ENCODE assay signal across 9 mouse cellular contexts in genomic region chr17:35058316-35058715, GRCm38 (mm10). TPM values are rescaled to one million over a fixed set of nuclear protein-coding genes. Genes with fewer than 3 reads are reported as not detected.
DNase-seq lines count a peak whose midpoint lies in the region; ATAC-seq lines count a peak whose summit lies in the region.
"Had no signal": no experiment of that assay in that cellular context is flagged by ENCODE, and none has a peak within 500 bp of the region (broad histone marks: within the 10 kb centered on the region; RNA-seq: fewer than 3 reads in every experiment).

No protein-coding gene starts in this region.

- WGBS in heart, embryonic 14.5 days = 47% methylated on average over 9 of the region's 9 CpGs
- WGBS in embryonic facial prominence, embryonic 13.5 days = 59% methylated on average over 9 of the region's 9 CpGs
- 70% methylated on average over 9 of the region's 9 CpGs for WGBS in hindbrain, embryonic 14.5 days
- WGBS in midbrain, embryonic 15.5 days = 68% methylated on average over 9 of the region's 9 CpGs

- ATAC-seq in heart, embryonic 14.5 days (ENCODE audit: insufficient number of reproducible peaks, insufficient read depth, low FRiP score, low read depth) = no peak
- ATAC-seq in embryonic facial prominence, embryonic 13.5 days (ENCODE audit: insufficient number of reproducible peaks, insufficient read depth, low FRiP score, low TSS enrichment, low read depth) = no peak
- ATAC-seq in hindbrain, embryonic 14.5 days (ENCODE audit: low FRiP score) = peak; percentile 1; the same call in 1 of the 2 replicates
- ATAC-seq in midbrain, embryonic 15.5 days (replicated peaks) = peak; percentile 19; the same call in 1 of the 2 replicates
- no peak for ATAC-seq in erythroid progenitor cell, adult 5-6 weeks (replicated peaks; ENCODE audit: low FRiP score, poor library complexity, severe bottlenecking)

- no peaks in the 10 kb centered on the region for H3K27me3 ChIP-seq in heart, embryonic 14.5 days (ENCODE audit: control insufficient read depth, insufficient read depth, low read length)
- peaks cover under 1% of the 10 kb centered on the region; the same call in 1 of the 2 replicates for H3K27me3 ChIP-seq in embryonic facial prominence, embryonic 13.5 days
- H3K27me3 ChIP-seq in hindbrain, embryonic 14.5 days (ENCODE audit: control insufficient read depth, insufficient read depth, low read length) = no peaks in the 10 kb centered on the region; the same call in 1 of the 2 replicates
- peaks cover 4% of the 10 kb centered on the region; the same call in 1 of the 2 replicates for H3K27me3 ChIP-seq in midbrain, embryonic 15.5 days (replicated peaks)

- H3K4me2 ChIP-seq in heart, embryonic 14.5 days (ENCODE audit: low read length) = peak overlapping the region; percentile 93; the same call in 1 of the 2 replicates
- H3K4me2 ChIP-seq in embryonic facial prominence, embryonic 13.5 days = peak overlapping the region; percentile 96
- H3K4me2 ChIP-seq in hindbrain, embryonic 14.5 days (replicated peaks) = peak overlapping the region; percentile 66
- H3K4me2 ChIP-seq in midbrain, embryonic 15.5 days = peak overlapping the region; percentile 76

- H3K4me3 ChIP-seq in heart, embryonic 14.5 days (ENCODE audit: control insufficient read depth in 1 of 2, insufficient read depth in 1 of 2, low read depth in 1 of 2, low read length in 2 of 2) = peak overlapping the region in 1 of 2 experiments; percentile 66; a peak in 2 of 4 replicates
- H3K4me3 ChIP-seq in embryonic facial prominence, embryonic 13.5 days = peak overlapping the region; percentile 76; the same call in 1 of the 2 replicates
- peak overlapping the region; percentile 85 for H3K4me3 ChIP-seq in hindbrain, embryonic 14.5 days (replicated peaks; ENCODE audit: low read length)
- peak overlapping the region; percentile 72 for H3K4me3 ChIP-seq in midbrain, embryonic 15.5 days

- no peak for DNase-seq in heart, adult 8-10 months (ENCODE audit: low spot score)
- no peak for DNase-seq in hindbrain, embryonic 14.5 days (ENCODE audit: low spot score)
- DNase-seq in frontal cortex, postnatal 36 days (ENCODE audit: low spot score in 2 of 2) = no peak
- no peak for DNase-seq in right cerebral cortex, postnatal 36 days (ENCODE audit: low spot score in 2 of 2)

- peaks cover 4 to 14% of the 10 kb centered on the region in 2 experiments for H3K4me1 ChIP-seq in heart, embryonic 14.5 days (ENCODE audit: control insufficient read depth in 2 of 2, insufficient read depth in 2 of 2, low read length in 2 of 2)
- H3K4me1 ChIP-seq in embryonic facial prominence, embryonic 13.5 days = peaks cover 20% of the 10 kb centered on the region
- peaks cover 13% of the 10 kb centered on the region for H3K4me1 ChIP-seq in hindbrain, embryonic 14.5 days (replicated peaks; ENCODE audit: control insufficient read depth, insufficient read depth, low read length)
- H3K4me1 ChIP-seq in midbrain, embryonic 15.5 days = peaks cover 20% of the 10 kb centered on the region

- H3K9ac ChIP-seq in heart, embryonic 14.5 days (ENCODE audit: low read length) = no peak overlapping the region; the same call in 1 of the 2 replicates
- H3K9ac ChIP-seq in embryonic facial prominence, embryonic 13.5 days = peak overlapping the region; percentile 83; the same call in 1 of the 2 replicates
- peak overlapping the region; percentile 88 for H3K9ac ChIP-seq in hindbrain, embryonic 14.5 days
- peak overlapping the region; percentile 71 for H3K9ac ChIP-seq in midbrain, embryonic 15.5 days

- H3K36me3 ChIP-seq in heart, embryonic 14.5 days (ENCODE audit: control insufficient read depth, insufficient read depth, low read length) = peaks cover 77% of the 10 kb centered on the region
- H3K36me3 ChIP-seq in embryonic facial prominence, embryonic 13.5 days = peaks cover 80% of the 10 kb centered on the region
- peaks cover 40% of the 10 kb centered on the region for H3K36me3 ChIP-seq in hindbrain, embryonic 14.5 days (replicated peaks; ENCODE audit: control insufficient read depth, insufficient read depth)
- peaks cover 4% of the 10 kb centered on the region; the same call in 1 of the 2 replicates for H3K36me3 ChIP-seq in midbrain, embryonic 15.5 days (replicated peaks)

- no peaks in the 10 kb centered on the region for H3K9me3 ChIP-seq in heart, embryonic 14.5 days (ENCODE audit: control insufficient read depth, low read length)
- no peaks in the 10 kb centered on the region for H3K9me3 ChIP-seq in embryonic facial prominence, embryonic 13.5 days
- H3K9me3 ChIP-seq in hindbrain, embryonic 14.5 days (ENCODE audit: control insufficient read depth, low read length) = no peaks in the 10 kb centered on the region
- no peaks in the 10 kb centered on the region for H3K9me3 ChIP-seq in midbrain, embryonic 15.5 days

- H3K27ac ChIP-seq in heart, embryonic 14.5 days (replicated peaks in 1 of 2; ENCODE audit: control insufficient read depth in 1 of 2, insufficient read depth in 1 of 2, low read depth in 2 of 2, low read length in 2 of 2) = peak overlapping the region; percentile 46 to 94; a peak in 3 of 4 replicates
- H3K27ac ChIP-seq in embryonic facial prominence, embryonic 13.5 days = peak overlapping the region; percentile 92
- H3K27ac ChIP-seq in hindbrain, embryonic 14.5 days = 0 out of 2 replicates have a peak overlapping the region, but pooled peaks have one; percentile 88
- peak overlapping the region; percentile 84 for H3K27ac ChIP-seq in midbrain, embryonic 15.5 days

RNA-seq across cellular contexts. Expression of gene Ddah2, which starts 0.5 kb away (rescaled TPM):
- polyA plus RNA-seq in heart, embryonic 14.5 days (2014; fragmentation: Nextera tagmentation; extraction: Ambion mirVana) = 186 and 222 TPM in 2 replicates
- 10 to 100 TPM; 13.5 to 22.7 (median 21.5) TPM for total RNA-seq in heart, adult 8-10 months (2022)
- 358 and 374 TPM in 2 replicates for polyA plus RNA-seq in embryonic facial prominence, embryonic 13.5 days (2015; fragmentation: Nextera tagmentation; extraction: Ambion mirVana)
- polyA plus RNA-seq in hindbrain, embryonic 14.5 days (2014; fragmentation: Nextera tagmentation; extraction: Ambion mirVana) = 295 and 328 TPM in 2 replicates
- 337 and 380 TPM in 2 replicates for polyA plus RNA-seq in midbrain, embryonic 15.5 days (2015; fragmentation: Nextera tagmentation; extraction: Ambion mirVana)
- total RNA-seq in erythroid progenitor cell, adult 5-6 weeks (2015; ENCODE audit: low replicate concordance) = 2.1 TPM in 1 of 2 replicates, not detected in the other
- total RNA-seq in erythroid progenitor cell, adult 5-6 weeks (2017; ENCODE audit: low replicate concordance) = 1.5 and 5.6 TPM in 2 replicates

RNA-seq across cellular contexts. Expression of gene Ly6g6c, which starts 6.9 kb away (rescaled TPM):
- not detected in 2 replicates for polyA plus RNA-seq in heart, embryonic 14.5 days (2014; fragmentation: Nextera tagmentation; extraction: Ambion mirVana)
- total RNA-seq in heart, adult 8-10 months (2022) = not detected
- 0.87 and 1.0 TPM in 2 replicates for polyA plus RNA-seq in embryonic facial prominence, embryonic 13.5 days (2015; fragmentation: Nextera tagmentation; extraction: Ambion mirVana)
- polyA plus RNA-seq in hindbrain, embryonic 14.5 days (2014; fragmentation: Nextera tagmentation; extraction: Ambion mirVana) = not detected in 2 replicates
- 0.31 TPM in 1 of 2 replicates, not detected in the other for polyA plus RNA-seq in midbrain, embryonic 15.5 days (2015; fragmentation: Nextera tagmentation; extraction: Ambion mirVana)
- not detected in 2 replicates for total RNA-seq in erythroid progenitor cell, adult 5-6 weeks (2015; ENCODE audit: low replicate concordance)
- total RNA-seq in erythroid progenitor cell, adult 5-6 weeks (2017; ENCODE audit: low replicate concordance) = not detected in 2 replicates
- total RNA-seq: ES-E14 had no signal

RNA-seq across cellular contexts. Expression of gene Mpig6b, which starts 7.7 kb away (rescaled TPM):
- 0.54 and 0.73 TPM in 2 replicates for polyA plus RNA-seq in heart, embryonic 14.5 days (2014; fragmentation: Nextera tagmentation; extraction: Ambion mirVana)
- 1 to 10 TPM in 1 of 4 experiments, under 1 TPM in 3; 0.34 to 1.0 (median 0.85) TPM for total RNA-seq in heart, adult 8-10 months (2022)
- polyA plus RNA-seq in embryonic facial prominence, embryonic 13.5 days (2015; fragmentation: Nextera tagmentation; extraction: Ambion mirVana) = 0.77 and 0.89 TPM in 2 replicates
- 0.21 and 0.42 TPM in 2 replicates for polyA plus RNA-seq in hindbrain, embryonic 14.5 days (2014; fragmentation: Nextera tagmentation; extraction: Ambion mirVana)
- 0.21 and 0.43 TPM in 2 replicates for polyA plus RNA-seq in midbrain, embryonic 15.5 days (2015; fragmentation: Nextera tagmentation; extraction: Ambion mirVana)
- 1.1 TPM in 1 of 2 replicates, not detected in the other for total RNA-seq in erythroid progenitor cell, adult 5-6 weeks (2015; ENCODE audit: low replicate concordance)
- total RNA-seq in erythroid progenitor cell, adult 5-6 weeks (2017; ENCODE audit: low replicate concordance) = not detected in 2 replicates
- total RNA-seq: ES-E14 had no signal

RNA-seq across cellular contexts. Expression of gene Clic1, which starts 8.6 kb away (rescaled TPM):
- 108 TPM in 2 replicates for polyA plus RNA-seq in heart, embryonic 14.5 days (2014; fragmentation: Nextera tagmentation; extraction: Ambion mirVana)
- 10 to 100 TPM; 21.6 to 33.8 (median 30.0) TPM for total RNA-seq in heart, adult 8-10 months (2022)
- polyA plus RNA-seq in embryonic facial prominence, embryonic 13.5 days (2015; fragmentation: Nextera tagmentation; extraction: Ambion mirVana) = 243 and 254 TPM in 2 replicates
- 23.8 and 24.7 TPM in 2 replicates for polyA plus RNA-seq in hindbrain, embryonic 14.5 days (2014; fragmentation: Nextera tagmentation; extraction: Ambion mirVana)
- polyA plus RNA-seq in midbrain, embryonic 15.5 days (2015; fragmentation: Nextera tagmentation; extraction: Ambion mirVana) = 62.4 and 72.1 TPM in 2 replicates
- 91.0 and 110 TPM in 2 replicates for total RNA-seq in erythroid progenitor cell, adult 5-6 weeks (2015; ENCODE audit: low replicate concordance)
- total RNA-seq in erythroid progenitor cell, adult 5-6 weeks (2017; ENCODE audit: low replicate concordance) = 68.3 and 95.5 TPM in 2 replicates

RNA-seq across cellular contexts. Expression of gene Msh5, which starts 11.8 kb away (rescaled TPM):
- polyA plus RNA-seq in heart, embryonic 14.5 days (2014; fragmentation: Nextera tagmentation; extraction: Ambion mirVana) = 2.6 and 3.5 TPM in 2 replicates
- under 1 TPM in 2 of 4 experiments, not detected in 2; 0.33 to 0.56 TPM for total RNA-seq in heart, adult 8-10 months (2022)
- 3.5 and 3.6 TPM in 2 replicates for polyA plus RNA-seq in embryonic facial prominence, embryonic 13.5 days (2015; fragmentation: Nextera tagmentation; extraction: Ambion mirVana)
- 1.5 and 2.4 TPM in 2 replicates for polyA plus RNA-seq in hindbrain, embryonic 14.5 days (2014; fragmentation: Nextera tagmentation; extraction: Ambion mirVana)
- 1.6 and 3.3 TPM in 2 replicates for polyA plus RNA-seq in midbrain, embryonic 15.5 days (2015; fragmentation: Nextera tagmentation; extraction: Ambion mirVana)
- total RNA-seq in erythroid progenitor cell, adult 5-6 weeks (2015; ENCODE audit: low replicate concordance) = 36.9 and 39.6 TPM in 2 replicates
- total RNA-seq in erythroid progenitor cell, adult 5-6 weeks (2017; ENCODE audit: low replicate concordance) = 27.3 and 50.9 TPM in 2 replicates

Comparison
In these comparisons a context has a peak if more than half of its experiments do, and no peak if none do; other contexts are left out.
1. ATAC-seq: peak in hindbrain, embryonic 14.5 days (single experiment) and midbrain, embryonic 15.5 days (single experiment); none in heart, embryonic 14.5 days (single experiment), embryonic facial prominence, embryonic 13.5 days (single experiment) and erythroid progenitor cell, adult 5-6 weeks (single experiment).
2. Peak in every context shown above with its lines, with median percentiles within 50 percentile points of each other: H3K27ac ChIP-seq and H3K4me2 ChIP-seq.